Mouse (Mus musculus): Measurements from ENCODE around the gene Ezh1. TPM values are rescaled to one million over a fixed set of nuclear protein-coding genes. Genes with fewer than 3 reads are reported as not detected.

The Ezh1 gene
- polyA plus RNA-seq, 1 experiment = 2.0 TPM

DNA sequence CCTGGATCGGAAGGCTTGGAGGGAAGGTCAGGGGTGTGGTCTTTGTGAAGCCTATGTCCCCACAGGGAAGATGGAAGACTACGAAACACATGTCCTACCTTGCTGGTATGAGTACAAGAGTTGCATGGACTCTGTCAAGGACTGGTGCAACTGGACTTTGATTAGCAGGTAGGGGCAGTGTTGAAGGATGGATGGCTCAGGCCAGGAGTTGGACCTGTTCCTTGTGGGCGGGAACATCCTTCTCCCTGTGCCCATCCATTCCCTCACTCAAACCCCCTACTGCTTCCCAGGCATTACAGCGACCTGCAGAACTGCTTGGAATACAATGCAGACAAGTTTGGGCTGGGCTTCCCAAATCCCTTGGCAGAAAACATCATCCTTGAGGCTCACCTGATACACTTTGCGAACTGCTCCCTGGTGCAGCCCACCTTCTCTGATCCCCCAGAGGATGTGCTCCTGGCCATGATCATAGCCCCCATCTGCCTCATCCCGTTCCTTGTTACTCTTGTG is 21.3 kb upstream of the Ezh1 start:
- TF ChIP-seq GATA1 (IDR thresholded peaks at IDR 0.05; ENCODE audit: borderline replicate concordance, low read length) (no peak), FLI1 (IDR thresholded peaks at IDR 0.05; ENCODE audit: low read length) (no peak)
- Histone ChIP-seq H3K9me3 (no peaks in the 10 kb centered on the region), H3K36me3 (replicated peaks; ENCODE audit: low read length) (no peaks in the 10 kb centered on the region), H3K4me1 (peaks cover 48% of the 10 kb centered on the region), H3K27me3 (replicated peaks) (peaks cover 54% of the 10 kb centered on the region), H3K4me3 (replicated peaks) (no peak overlapping the region)

GRCm38 (mm10) chr11:101246702-101247012 is 20.4 kb upstream of the Ezh1 start:
- TF ChIP-seq FLI1 (IDR thresholded peaks at IDR 0.05; ENCODE audit: low read length) = no peak
- no peak for TF ChIP-seq GATA1 (IDR thresholded peaks at IDR 0.05; ENCODE audit: borderline replicate concordance, low read length)
- Histone ChIP-seq H3K36me3 (replicated peaks; ENCODE audit: low read length) (no peaks in the 10 kb centered on the region), H3K9me3 (no peaks in the 10 kb centered on the region), H3K27me3 (replicated peaks) (peaks cover 62% of the 10 kb centered on the region), H3K4me3 (replicated peaks) (peak overlapping the region; percentile 89), H3K4me1 (peaks cover 44% of the 10 kb centered on the region)

DNA sequence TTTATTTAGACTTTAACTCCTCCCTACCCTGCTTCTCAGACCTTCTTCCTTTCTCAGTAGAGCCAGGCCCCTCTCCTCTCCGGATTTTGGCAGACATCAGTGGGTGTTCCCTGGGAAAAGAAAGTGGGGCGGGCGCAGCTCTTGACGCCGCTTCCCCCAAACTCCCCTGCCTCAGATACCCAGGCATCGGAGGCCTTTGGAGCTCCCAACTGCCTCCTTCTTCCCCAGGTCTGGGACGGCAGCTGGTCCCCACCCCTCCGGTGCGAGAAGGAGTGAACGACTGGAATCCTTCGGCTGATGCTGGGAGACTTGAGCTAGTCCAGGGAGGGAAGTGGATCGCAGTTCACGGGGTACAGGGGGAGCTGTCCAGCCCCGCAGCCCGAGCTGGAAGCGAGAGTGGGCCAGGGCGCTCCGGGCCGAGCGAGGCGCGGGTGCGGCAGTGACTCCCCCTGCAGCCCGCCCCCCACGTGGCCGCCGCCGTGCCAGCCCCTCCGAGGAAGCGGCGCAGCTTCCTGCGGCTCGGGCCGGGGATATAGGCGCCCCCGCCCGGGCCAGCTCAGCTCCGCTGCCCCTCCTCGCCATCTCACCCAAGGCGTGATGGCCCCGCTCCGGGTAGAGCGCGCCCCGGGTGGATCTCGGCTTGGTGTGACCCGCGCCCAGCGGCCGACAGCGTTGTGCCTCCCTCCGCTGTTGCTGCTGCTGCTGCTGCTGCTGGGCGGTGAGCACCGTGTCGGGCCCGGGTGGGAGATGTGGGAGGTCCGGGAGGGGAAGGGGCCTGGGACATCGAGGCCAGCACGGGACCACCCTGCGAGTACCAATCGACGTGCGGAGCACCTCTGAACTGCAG is 19.8 kb upstream of the Ezh1 start, which contains the start of gene Ramp2:
Gene Ramp2, plus strand, starts transcription at position 174 of the 847 bp plus-strand sequence.
- H3K36me3 ChIP-seq (replicated peaks; ENCODE audit: low read length) = no peaks in the 10 kb centered on the region
- H3K9me3 ChIP-seq = no peaks in the 10 kb centered on the region
- TF ChIP-seq FLI1 (IDR thresholded peaks at IDR 0.05; ENCODE audit: low read length) = no peak
- TF ChIP-seq GATA1 (IDR thresholded peaks at IDR 0.05; ENCODE audit: borderline replicate concordance, low read length) = no peak
- H3K27me3 ChIP-seq (replicated peaks) = peaks cover 65% of the 10 kb centered on the region
- H3K4me1 ChIP-seq = peaks cover 44% of the 10 kb centered on the region
- H3K4me3 ChIP-seq (replicated peaks) = peak within 1 kb of the TSS; percentile 89

DNA sequence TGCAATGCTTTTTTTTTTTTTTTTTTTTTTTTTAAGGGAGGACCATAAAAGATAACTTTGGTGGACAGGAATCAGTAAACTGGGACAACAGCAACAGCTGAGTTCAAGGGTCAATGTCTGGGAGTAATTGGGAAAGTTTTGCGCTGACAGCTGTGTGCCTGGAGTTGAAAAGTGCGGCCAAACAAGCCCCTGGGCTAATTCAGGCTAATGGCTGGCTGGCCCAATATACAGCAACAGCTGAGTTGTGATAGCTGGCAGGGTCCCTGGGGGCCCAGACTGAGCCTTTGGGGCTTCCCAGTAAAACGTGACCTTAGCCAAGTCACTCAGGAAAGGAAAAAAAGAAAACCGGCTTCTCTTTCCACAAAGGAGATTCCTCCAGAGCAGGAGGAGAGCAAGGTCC is 18.8 kb upstream of the Ezh1 start:
- Histone ChIP-seq H3K27me3 (replicated peaks) (peaks cover 66% of the 10 kb centered on the region), H3K36me3 (replicated peaks; ENCODE audit: low read length) (no peaks in the 10 kb centered on the region), H3K4me3 (replicated peaks) (no peak overlapping the region), H3K9me3 (no peaks in the 10 kb centered on the region), H3K4me1 (peaks cover 44% of the 10 kb centered on the region)
- no peak for TF ChIP-seq FLI1 (IDR thresholded peaks at IDR 0.05; ENCODE audit: low read length)
- no peak for TF ChIP-seq GATA1 (IDR thresholded peaks at IDR 0.05; ENCODE audit: borderline replicate concordance, low read length)

DNA sequence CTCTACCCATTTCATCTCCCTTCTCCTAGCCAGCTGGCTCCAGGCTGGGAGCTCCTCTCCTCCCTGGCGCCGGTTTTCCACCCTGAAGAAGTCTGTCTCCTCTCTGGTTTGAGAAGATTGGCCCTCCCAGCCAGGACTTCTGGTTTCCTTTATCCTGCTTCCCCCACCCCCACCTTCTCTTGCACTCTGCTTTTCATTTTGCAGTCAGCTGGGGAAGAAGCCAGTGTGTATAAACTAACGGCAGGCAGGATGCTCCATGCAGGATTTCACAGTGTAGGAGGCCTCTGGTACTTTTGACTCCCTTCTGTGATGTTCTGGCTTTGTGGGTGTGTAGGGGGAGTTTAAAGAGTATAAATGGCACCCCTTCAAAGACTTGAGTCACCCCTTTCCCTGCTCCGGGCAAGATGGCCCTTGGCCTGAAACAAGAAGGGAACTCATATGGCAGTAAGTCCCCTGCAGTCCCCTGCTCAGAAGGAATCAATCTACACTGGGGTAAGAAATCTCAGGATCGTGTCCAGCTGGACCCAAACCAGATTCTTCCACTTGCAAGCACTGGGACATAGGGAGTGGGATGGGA is 11.9 kb upstream of the Ezh1 start:
- H3K4me1 ChIP-seq = peaks cover 5% of the 10 kb centered on the region; the same call in 1 of the 2 replicates
- peaks cover 56% of the 10 kb centered on the region for H3K27me3 ChIP-seq (replicated peaks)
- H3K36me3 ChIP-seq (replicated peaks; ENCODE audit: low read length) = no peaks in the 10 kb centered on the region
- peaks cover 8% of the 10 kb centered on the region for H3K9me3 ChIP-seq
- no peak overlapping the region for H3K4me3 ChIP-seq (replicated peaks)
- no peak for TF ChIP-seq FLI1 (IDR thresholded peaks at IDR 0.05; ENCODE audit: low read length)
- no peak for TF ChIP-seq GATA1 (IDR thresholded peaks at IDR 0.05; ENCODE audit: borderline replicate concordance, low read length)

GRCm38 (mm10) chr11:101236782-101237181 is 10.5 kb upstream of the Ezh1 start:
- H3K9me3 ChIP-seq = peaks cover 8% of the 10 kb centered on the region
- TF ChIP-seq FLI1 (IDR thresholded peaks at IDR 0.05; ENCODE audit: low read length) (no peak), GATA1 (IDR thresholded peaks at IDR 0.05; ENCODE audit: borderline replicate concordance, low read length) (no peak)
- peaks cover 16% of the 10 kb centered on the region for H3K4me1 ChIP-seq
- peaks cover 55% of the 10 kb centered on the region for H3K27me3 ChIP-seq (replicated peaks)
- H3K36me3 ChIP-seq (replicated peaks; ENCODE audit: low read length) = no peaks in the 10 kb centered on the region
- no peak overlapping the region for H3K4me3 ChIP-seq (replicated peaks)

- no peak overlapping the region for H3K4me3 ChIP-seq (replicated peaks)
- peaks cover 63% of the 10 kb centered on the region for H3K27me3 ChIP-seq (replicated peaks)
- no peaks in the 10 kb centered on the region for H3K36me3 ChIP-seq (replicated peaks; ENCODE audit: low read length)
- peaks cover 8% of the 10 kb centered on the region for H3K9me3 ChIP-seq
- H3K4me1 ChIP-seq = peaks cover 30% of the 10 kb centered on the region
- no peak for TF ChIP-seq FLI1 (IDR thresholded peaks at IDR 0.05; ENCODE audit: low read length)
- TF ChIP-seq GATA1 (IDR thresholded peaks at IDR 0.05; ENCODE audit: borderline replicate concordance, low read length) = no peak
Measured at GRCm38 (mm10) chr11:101235429-101235828, 9.2 kb upstream of the Ezh1 start.

DNA sequence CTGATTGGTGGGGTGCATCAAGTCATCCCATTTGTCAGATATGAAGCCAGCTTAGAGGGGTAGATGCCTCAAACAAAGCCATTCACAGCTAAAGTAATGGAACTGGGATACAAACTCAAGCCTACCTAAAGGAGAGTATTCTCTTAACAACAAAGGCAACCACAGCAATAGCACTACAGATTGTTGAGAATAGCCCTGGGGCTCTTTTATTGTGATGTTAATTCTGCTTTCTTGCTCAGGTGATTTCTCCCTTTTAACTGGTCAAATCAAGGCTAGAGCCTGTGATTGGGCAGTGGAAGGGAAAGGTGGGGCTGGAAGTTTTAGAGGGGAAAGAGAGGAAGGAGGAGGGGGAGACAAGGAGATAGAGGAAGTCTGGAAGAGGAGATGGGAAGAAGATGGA is 7.9 kb upstream of the Ezh1 start:
- Histone ChIP-seq H3K36me3 (replicated peaks; ENCODE audit: low read length) (no peaks in the 10 kb centered on the region), H3K9me3 (peaks cover 8% of the 10 kb centered on the region), H3K4me3 (replicated peaks) (no peak overlapping the region), H3K27me3 (replicated peaks) (peaks cover 75% of the 10 kb centered on the region), H3K4me1 (peaks cover 38% of the 10 kb centered on the region)
- no peak for TF ChIP-seq GATA1 (IDR thresholded peaks at IDR 0.05; ENCODE audit: borderline replicate concordance, low read length)
- no peak for TF ChIP-seq FLI1 (IDR thresholded peaks at IDR 0.05; ENCODE audit: low read length)

- H3K4me1 ChIP-seq = peaks cover 37% of the 10 kb centered on the region
- no peaks in the 10 kb centered on the region for H3K36me3 ChIP-seq (replicated peaks; ENCODE audit: low read length)
- H3K27me3 ChIP-seq (replicated peaks) = peaks cover 76% of the 10 kb centered on the region
- peaks cover 8% of the 10 kb centered on the region for H3K9me3 ChIP-seq
- TF ChIP-seq FLI1 (IDR thresholded peaks at IDR 0.05; ENCODE audit: low read length) (no peak), GATA1 (IDR thresholded peaks at IDR 0.05; ENCODE audit: borderline replicate concordance, low read length) (no peak)
- no peak overlapping the region for H3K4me3 ChIP-seq (replicated peaks)
Measured at GRCm38 (mm10) chr11:101233240-101233639, 7.0 kb upstream of the Ezh1 start.

Measured in megakaryocyte, embryonic 14.5 days (primary cell).